Mouse (Mus musculus) T-helper 2 cell (primary cell): ENCODE data around the gene Med22.

Experiments
- in situ Hi-C: fragments of 300-600 bp; cut with MboI, MseI; formaldehyde crosslinking; loops from one replicate; pipeline ENCODE4 v1.15.1; 2025; ENCODE audit warnings: high pct_unique_total_duplicates

Gene Med22

DNA sequence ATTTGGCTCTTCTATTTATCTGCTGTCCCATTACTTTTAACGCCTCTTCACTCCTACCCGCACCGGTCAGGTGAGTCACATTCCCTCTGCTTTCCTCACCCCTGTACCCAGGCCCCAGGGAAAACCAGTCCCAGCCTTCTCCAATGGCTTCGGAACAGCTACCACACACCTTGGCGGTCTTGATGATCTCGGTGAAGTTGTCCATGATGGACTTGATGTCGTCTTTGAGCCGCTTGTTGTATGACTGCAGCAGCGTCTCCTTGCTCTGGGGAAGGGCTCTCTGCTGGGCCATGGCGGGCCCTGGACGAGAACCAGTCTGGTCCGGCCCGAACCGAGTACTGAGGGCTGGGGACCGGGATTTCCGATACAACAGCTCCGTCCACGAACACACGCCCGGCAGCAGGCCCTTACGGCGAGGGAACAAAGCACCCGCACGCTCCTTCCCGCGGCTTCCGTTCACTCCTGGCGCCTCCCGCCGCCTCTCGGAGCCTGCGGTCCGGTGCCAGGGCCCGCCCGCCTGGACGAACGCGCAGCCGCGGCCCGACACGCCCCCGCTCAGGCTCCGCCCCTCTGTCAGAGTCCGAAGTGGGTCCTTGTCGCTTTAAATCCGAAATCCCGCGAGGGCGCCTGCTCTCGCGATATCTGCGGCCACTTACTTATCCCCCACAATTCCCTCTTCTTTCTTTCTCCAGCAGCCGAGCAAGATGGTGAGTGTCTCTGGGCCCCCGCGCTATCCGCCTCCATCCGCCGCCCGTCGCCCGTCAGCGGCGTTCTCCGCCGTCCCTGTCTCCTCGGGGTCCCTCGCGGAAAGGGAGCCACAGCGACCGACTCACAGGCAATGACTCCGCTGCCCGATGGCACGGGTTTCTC lies at the start of gene Med22, which contains the start of gene Rpl7a:
Gene Med22 (minus strand): TSS at position 554 of the 870 bp plus-strand sequence.
Gene Rpl7a (plus strand): TSS at position 641 of the 870 bp plus-strand sequence.
- in situ Hi-C loops = no loop called here

DNA sequence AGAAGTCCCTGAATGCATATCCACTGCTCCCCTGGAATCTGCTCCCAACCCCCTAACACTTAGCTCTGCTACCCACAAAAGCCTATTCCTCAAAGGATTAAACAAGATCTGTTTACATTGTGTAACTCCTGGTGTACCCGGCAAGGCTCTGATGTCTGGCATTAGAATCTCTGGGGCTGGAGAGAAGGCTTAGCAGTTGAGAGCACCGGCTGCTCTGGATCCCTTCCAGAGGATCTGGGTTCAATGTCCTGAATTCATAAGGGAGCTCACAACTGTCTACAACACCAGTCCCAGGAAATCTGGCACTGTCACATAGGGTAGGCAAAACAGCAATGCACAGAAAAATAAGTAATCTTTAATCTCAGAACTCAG lies 47.0 kb upstream of the Med22 start:
- in situ Hi-C loops = no loop called here

DNA sequence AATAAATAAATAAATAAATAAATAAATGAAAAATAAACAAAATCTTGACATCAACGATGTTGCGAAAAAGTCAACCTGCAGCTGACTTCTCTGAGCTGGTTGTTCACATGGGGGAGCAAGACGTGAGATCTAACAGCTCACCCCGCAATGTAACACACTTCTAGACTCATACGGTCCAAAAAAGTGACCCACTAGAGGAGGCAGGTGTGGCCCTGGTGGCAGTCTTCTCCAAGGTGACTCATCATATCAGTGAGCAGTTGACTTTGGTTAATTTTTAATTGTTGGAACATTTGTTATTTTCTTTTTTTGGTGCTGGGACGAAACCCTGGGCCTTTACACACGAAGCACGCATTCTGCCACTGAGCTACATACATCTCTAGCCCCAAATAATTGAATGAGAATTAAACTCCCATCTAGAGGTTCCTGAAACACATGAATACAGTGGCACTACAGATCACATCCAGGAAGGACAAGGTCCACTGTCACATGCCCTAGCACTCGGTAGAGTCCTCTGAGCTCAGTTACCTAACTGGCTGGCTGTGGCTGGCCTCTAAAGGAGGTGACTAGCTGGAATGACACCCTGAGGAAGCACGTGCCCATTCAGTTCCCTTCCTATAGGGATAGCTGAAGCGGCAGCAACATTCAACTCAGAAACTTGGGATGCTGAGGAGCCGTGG lies 46.5 kb upstream of the Med22 start:
- in situ Hi-C loops = no loop called here

DNA sequence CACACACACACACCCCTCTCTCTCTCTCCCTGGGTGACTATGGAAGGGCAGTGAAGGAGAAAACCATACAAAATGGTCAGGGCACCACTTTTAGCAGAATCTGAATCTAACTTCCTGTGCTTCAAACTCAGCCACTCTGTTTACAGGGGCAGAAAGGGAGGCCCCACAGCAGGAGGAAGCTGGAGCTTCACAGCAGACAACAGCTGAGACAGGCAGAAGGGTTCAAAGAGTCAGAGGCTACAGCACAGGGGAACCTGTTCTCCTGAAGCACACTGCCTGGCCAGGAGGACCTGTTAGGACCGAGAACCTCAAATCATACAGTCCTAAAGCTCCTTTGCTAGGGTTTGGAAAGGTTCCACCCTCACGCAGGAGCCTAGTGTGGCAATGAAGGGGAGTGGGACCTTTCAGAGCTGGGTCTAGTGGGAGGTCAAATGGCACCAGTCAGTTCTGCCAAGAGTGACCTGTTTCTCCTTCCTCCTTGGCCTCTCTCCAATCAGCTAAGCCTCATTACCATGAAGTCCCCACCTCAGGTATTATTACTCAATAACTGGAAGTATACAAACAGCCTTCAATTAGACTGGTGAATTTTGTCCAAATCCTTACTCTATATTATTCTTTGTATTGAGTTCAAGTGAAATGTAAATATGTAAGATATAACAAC lies 44.4 kb upstream of the Med22 start:
- in situ Hi-C loops = no loop called here

DNA sequence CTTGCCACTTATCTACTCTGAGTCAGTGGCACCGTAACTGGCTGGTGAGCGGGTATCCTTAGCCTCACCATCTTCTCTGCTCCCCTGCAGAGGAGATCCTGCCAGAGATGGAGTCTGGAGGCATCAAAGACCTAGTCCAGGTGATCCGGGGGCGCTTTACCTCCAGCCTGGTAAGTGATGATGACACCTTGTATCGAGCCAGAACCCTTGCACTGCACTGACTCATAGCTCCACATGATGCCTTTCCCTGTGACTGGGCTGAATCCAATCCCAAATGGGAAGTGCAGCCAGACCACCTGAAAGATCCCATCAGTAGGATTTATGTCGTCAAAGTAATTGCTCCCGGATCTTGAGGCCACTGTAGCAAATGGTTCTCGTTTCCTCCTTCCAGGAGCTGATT lies 42.4 kb upstream of the Med22 start:
- in situ Hi-C loops = no loop called here

DNA sequence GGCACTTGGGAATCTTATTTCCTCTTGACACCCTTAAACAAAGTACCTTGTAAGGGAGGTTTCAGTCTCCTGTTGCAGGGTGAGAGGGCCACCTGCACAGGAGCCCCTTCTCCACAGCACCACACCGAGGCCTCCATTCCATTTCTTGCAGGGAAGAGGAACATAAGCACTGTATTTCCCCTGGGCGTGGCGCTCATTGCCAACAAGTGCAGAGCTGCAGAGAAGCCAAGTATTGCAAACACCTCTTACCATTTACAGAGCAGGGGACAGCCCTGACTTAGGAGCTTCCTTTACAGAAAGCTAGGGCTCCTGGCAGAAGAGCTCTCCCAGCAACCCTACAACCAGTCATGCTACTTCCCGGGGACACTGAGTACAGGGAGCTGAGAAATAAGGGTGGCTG lies 41.7 kb upstream of the Med22 start:
- in situ Hi-C loops = no loop called here

DNA sequence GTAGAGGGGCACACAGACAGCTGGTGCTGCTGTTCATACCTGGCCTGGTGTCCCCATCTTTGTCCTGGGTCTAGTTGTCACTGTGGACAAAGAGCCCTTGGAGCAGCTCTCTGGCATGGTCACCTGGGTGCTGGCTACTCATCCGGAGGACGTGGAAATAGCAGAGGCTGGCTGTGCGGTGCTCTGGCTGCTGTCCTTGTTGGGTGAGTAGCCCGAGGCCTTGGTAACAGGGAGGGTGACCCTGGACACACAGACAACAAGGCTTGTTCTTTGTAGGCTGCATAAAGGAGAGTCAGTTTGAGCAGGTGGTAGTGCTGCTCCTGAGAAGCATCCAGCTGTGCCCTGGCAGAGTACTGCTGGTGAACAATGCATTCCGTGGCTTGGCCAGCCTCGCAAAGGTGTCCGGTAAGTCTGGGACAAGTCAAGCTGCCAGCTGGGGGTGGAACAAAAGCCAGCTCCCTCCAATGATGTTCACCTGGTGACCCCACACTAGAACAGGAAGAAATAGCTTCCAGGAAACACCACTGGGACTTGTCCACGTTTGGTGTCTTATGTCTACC lies 40.9 kb upstream of the Med22 start:
- in situ Hi-C loops = no loop called here

DNA sequence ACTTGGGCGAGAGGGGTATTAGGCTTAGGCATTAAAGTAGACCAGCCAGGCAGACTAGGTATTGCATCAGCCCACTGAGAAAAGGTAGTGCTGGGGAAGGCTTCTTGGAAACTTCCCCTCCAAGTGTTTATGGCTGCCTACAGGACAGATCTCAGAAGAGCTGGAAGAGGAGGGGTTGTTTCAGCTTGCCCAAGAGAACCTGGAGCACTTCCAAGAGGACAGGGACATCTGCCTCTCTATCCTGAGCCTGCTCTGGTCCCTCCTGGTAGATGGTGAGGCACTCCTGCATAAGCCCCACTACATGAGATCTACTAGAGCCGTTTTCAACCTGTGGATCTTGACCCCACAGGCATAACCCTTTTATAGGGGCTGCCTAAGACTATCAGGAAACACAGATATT lies 39.9 kb upstream of the Med22 start:
- in situ Hi-C loops = no loop called here

DNA sequence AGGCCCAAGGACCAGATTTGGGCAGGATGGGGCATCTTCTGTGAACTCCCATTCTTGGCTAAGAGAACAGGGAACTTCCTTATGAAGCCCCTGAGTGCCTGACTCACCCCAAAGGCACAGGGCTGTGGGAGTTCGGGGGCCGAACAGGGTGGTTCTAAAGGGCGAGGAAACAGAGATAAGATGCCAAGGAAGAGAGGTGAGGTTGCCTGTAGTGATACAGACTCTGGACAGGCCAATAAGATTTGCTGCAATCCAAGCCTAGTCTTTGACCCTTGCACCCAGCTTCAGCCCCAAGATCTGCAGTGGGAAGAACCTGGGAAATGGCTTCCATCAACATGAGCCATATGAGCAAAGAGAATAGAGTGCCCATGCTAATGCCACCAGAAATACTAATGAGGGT lies 32.8 kb upstream of the Med22 start:
- in situ Hi-C loops = no loop called here

DNA sequence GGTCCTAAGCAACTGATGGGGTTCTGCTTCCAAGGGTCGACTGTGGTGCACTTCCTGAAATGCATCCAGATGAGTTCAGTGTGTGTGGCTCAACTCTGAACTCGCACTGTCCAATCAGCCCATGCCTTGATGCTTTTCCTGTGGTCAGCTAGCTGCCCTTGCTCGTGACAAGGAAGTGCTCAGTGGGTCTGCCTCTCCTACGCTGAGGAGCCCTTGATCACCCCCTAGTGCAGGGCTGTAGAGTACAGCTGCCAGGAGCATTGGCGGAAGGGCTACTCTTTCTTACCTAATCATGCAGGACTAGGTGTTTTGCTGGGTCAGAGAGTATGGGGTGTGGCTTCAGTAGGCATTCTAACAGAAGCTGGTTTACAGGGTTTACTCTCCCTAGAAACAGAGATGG lies 31.1 kb upstream of the Med22 start:
- in situ Hi-C loops = no loop called here

DNA sequence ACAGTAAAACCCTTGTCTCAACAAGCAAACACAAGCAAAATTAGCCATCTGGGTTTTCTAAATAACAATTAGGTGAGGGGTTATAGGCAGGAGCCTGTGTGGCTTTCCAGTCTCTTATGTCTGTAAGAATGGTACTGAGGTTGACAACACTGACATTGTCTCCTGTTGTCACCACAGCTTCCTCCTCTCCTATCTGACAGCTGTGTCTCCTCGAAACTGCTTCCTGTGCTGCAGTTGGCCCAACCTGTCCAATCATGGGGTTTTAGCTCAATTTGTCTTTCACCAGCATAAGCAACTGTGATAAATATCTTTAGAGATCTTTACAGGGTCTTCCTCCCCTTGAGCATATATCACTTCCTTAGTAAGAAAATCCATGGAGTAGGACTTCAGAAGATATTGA lies 25.9 kb upstream of the Med22 start:
- in situ Hi-C loops = no loop called here

DNA sequence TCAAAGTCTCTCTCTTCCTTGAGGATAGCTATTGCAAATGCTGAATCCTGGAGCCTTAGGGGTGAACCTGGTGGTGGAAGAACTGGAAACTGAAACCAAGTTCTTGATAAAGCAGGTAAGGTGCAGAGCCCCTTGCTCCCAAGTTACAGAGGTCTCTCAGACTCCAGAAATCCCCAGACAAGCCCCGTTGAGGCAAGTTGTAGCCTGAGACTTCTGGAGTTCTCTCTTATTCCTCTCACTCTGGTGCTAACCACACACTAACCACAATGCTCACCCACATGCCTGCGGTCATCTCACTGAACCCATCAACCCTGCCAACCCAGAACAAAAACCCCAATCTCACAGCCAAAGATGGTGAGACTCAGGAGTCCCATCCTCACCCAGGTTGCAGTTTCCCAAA lies 24.8 kb upstream of the Med22 start:
- in situ Hi-C loops = no loop called here

DNA sequence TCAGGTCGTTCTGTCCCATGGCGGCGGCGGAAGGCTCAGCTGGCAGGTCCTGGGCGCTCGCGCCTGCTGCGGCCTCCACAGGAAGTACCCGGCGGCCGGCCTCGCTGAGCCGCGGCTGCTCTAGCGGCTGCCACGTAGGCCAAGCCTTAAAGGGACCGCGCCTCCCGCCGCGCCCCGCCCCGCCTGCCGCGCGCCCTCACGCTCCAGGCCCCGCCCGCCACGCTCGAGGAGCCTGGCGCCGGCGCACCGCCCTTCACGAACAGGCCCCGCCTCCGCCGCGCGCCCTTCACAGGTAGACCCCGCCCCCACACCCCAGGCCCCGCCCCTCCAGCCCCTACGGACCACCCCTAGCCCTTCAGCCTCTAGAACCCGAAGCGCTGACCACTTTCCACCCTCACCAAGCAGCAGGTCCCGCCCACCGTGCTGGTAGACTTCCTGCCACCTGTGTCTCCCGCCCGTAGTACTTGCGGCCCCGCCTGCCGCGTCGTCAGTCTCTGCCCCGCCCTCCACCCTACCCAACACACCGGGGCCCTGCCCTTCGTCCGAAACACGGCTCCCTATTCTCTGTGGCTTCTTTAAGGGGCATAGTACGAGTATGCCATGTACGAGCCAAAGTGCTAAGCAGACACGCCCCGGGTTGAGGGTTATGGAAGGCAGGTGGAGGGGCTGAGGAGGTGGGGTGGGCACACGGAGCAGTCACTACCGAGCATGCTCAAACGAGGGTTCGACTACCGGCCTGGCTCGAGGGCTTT lies 23.0 kb upstream of the Med22 start, which contains the start of the genes Surf4 and Stkld1:
Gene Surf4 (minus strand): TSS at position 625 of the 752 bp plus-strand sequence.
Gene Stkld1 (plus strand): TSS at position 744 of the 752 bp plus-strand sequence.
- in situ Hi-C loops = no loop called here

DNA sequence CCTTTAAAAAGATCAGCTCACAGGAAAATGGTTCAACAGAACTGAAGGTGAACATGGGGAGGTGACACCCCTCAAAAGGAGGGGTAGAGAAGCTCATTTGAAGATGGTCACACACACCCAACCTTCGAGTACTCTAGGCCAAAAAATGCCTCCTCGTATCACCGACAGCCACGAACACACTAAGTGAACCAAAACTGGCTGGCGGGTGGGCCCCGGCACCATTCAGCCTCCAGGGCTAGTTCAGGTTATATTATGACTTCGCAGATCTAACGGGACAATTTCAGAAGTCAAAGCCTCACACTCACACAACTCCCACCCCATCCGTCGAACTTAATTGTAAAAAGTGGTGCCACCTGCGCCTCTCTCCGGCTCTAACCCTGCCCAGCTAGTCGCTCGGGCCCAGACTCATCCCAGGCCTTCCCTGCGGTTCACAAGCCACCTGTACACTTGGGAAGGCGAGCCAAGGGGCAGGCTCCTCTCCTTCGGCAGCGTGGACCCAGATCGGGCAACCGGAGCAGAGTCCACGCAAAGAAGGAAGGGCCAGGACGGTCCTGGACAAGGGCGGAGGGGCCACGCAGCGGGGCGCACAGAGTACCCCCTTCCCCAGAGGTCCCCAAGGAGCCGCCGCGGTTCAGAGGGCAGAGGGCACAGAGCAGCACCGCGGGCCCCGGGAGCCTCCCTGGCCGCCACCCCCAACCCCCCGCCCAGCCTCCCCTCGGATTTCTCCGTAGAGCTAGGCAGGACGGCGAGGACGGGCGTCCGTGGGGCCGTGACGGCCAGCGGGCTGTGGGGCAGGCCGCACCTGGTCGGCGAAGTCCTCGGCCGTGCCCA lies 22.2 kb upstream of the Med22 start:
- in situ Hi-C loops = no loop called here

DNA sequence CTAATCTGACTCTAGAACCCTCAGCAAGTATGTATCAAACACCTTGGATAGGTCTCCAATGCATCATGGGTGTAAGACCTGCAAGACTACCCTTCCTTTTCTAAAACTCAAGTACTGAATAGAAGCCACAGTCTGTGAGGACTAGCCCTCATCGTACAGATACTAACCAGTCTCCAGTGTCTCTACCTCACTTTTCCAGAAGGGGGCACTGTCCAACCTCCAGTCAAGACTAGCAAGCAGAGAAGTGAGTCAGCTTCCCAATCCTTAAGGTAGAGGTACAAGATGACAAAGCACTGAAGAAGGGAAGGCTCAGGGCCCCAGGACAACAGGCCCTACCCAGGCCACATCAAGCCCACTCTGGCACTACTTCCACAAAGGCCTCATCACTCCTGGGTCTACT lies 19.9 kb upstream of the Med22 start:
- in situ Hi-C loops = no loop called here

DNA sequence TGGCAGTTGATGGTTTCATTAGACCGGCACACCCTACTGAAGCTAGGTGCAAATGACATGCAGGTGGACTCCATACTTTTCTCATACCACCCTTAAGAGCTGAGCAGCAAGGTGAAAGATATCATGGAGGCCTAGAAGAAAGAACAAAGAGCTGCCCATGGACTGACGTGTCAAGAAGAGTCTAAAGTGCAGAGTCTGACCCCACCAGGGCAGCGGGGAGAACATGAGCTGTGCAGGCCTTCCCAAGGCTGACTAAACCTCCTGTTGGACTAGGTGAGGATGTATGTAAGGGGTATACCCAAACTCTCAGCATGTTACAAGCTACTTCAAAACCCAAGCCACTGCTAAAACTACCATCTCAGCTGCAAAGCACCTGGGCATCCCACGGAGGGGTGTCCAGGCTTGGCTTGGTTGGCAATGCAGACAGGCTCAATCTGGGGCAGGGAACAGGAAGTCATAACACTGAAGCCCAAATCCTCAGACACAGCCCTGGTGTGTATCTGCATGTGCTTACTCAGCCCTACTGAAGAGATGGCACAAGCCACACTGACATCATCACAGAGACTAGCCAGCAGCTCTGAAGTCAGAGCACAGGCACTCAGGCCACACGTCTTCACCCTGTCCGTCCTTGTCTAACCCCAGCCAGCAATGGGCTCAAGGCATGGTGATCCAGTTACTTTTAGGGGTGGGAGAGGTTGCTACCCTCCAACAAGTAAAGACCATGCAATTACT lies 17.4 kb upstream of the Med22 start:
- in situ Hi-C loops = no loop called here

DNA sequence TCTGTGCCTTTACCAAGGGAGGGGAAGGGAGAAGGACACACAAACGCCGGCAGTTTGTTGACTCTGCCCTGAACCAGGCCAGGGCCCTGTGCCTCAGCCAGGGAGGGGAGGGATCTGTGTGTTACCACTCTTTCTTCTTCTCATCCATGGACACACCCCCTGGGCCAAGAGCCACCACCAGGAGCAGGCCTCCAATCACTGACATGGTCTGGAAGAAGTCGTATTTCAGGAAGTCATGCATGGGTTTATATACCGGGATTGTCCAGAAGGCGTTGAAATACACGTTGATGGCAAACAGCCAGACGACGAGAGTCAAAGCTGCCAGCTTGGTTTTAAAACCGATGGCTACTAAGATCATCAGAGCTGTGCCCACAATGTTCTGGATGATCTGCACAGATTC lies 11.3 kb upstream of the Med22 start:
- in situ Hi-C loops = no loop called here

DNA sequence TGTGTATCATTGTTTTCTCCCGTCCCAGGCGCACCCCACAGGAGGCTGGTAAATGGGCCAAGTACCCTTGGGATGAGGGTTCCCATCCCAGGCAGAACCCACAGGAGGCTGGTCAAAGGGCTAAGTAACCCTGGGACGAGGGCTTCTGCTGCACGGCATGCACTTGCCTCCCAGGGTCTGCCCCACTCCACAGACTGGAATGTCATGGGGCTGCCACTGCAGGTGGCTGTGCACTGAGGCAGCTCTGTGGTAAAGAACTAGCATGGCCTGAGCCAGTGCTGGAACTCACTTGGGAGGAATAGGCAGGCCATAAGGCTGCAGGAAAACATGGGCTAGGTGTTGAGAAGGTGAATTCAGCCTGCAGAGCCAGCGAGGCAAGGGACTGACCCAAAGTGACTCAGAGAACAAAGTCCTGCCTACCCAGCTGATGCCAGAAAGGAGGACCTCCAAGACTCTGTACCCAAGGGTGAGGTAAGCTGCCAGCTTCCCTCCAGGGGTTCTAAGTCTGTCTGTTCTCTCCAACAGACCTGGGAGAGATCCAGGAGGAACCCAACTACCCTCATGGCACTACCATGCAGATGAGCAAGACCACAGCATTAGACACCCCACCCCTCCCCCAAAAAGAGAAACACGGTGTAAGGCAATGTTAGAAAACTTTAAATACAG lies 9.8 kb upstream of the Med22 start:
- in situ Hi-C loops = no loop called here

DNA sequence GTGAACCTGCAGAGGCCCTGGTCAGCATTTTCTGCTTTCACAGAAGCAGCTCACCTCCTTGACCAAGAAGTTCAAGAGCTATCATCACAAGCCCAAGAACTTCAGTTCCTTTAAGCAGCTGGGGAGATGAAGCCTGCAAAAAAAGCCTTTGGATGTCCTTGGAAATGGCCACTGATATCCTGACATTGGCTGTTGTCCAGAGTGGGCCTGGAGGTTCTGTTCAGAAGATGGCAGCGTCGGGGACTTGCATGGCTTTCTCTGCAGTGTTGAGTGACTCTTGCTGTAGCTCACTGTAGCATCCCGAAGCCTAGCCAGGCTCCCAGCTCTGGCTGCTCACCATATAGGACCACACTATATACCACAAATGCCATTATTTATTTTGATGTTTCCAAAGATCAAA lies 9.2 kb upstream of the Med22 start:
- in situ Hi-C loops = no loop called here
